Mouse (Mus musculus): ENCODE results near the gene Litaf. TPM values are rescaled to one million over a fixed set of nuclear protein-coding genes. Genes with fewer than 3 reads are reported as not detected.

Litaf gene
- polyA plus RNA-seq, 1 experiment: 17.7 TPM

- no peak overlapping the region for H3K27ac ChIP-seq (ENCODE audit: control insufficient read depth, insufficient read depth, low read depth, low read length)
Observed at GRCm38 (mm10) chr16:11073060-11073459, 7.1 kb upstream of the Litaf start.

GRCm38 (mm10) chr16:11072454-11072853, 6.5 kb upstream of the Litaf start:
- Histone ChIP-seq H3K4me3 (ENCODE audit: control insufficient read depth, low read depth, low read length) (no peak overlapping the region), H3K4me1 (ENCODE audit: control insufficient read depth, insufficient read depth, low read length) (peaks cover 3% of the 10 kb centered on the region; the same call in 1 of the 2 replicates), H3K36me3 (ENCODE audit: control insufficient read depth, insufficient read depth, low read length) (peaks cover 2% of the 10 kb centered on the region; the same call in 1 of the 2 replicates), H3K27me3 (ENCODE audit: control insufficient read depth, insufficient read depth, low read length) (no peaks in the 10 kb centered on the region), H3K27ac (ENCODE audit: control insufficient read depth, insufficient read depth, low read depth, low read length) (no peak overlapping the region)
- TF ChIP-seq POLR2A (IDR thresholded peaks at IDR 0.05; ENCODE audit: control insufficient read depth, low read depth, low read length) (no peak), CTCF (IDR thresholded peaks at IDR 0.05; ENCODE audit: control insufficient read depth, insufficient read depth, insufficient replicate concordance, low read depth, low read length) (no peak)

More at GRCm38 (mm10) chr16:11073060-11073459, 7.1 kb upstream of the Litaf start:
- peaks cover 2% of the 10 kb centered on the region; the same call in 1 of the 2 replicates for H3K36me3 ChIP-seq (ENCODE audit: control insufficient read depth, insufficient read depth, low read length)
- H3K27me3 ChIP-seq (ENCODE audit: control insufficient read depth, insufficient read depth, low read length): no peaks in the 10 kb centered on the region
- TF ChIP-seq CTCF (IDR thresholded peaks at IDR 0.05; ENCODE audit: control insufficient read depth, insufficient read depth, insufficient replicate concordance, low read depth, low read length) (no peak), POLR2A (IDR thresholded peaks at IDR 0.05; ENCODE audit: control insufficient read depth, low read depth, low read length) (no peak)
- H3K4me3 ChIP-seq (ENCODE audit: control insufficient read depth, low read depth, low read length): no peak overlapping the region
- peaks cover 3% of the 10 kb centered on the region; the same call in 1 of the 2 replicates for H3K4me1 ChIP-seq (ENCODE audit: control insufficient read depth, insufficient read depth, low read length)

GRCm38 (mm10) chr16:11071887-11072286, 5.9 kb upstream of the Litaf start:
- Histone ChIP-seq H3K27ac (ENCODE audit: control insufficient read depth, insufficient read depth, low read depth, low read length) (no peak overlapping the region), H3K36me3 (ENCODE audit: control insufficient read depth, insufficient read depth, low read length) (peaks cover 2% of the 10 kb centered on the region; the same call in 1 of the 2 replicates), H3K4me1 (ENCODE audit: control insufficient read depth, insufficient read depth, low read length) (peaks cover 4% of the 10 kb centered on the region; the same call in 1 of the 2 replicates), H3K27me3 (ENCODE audit: control insufficient read depth, insufficient read depth, low read length) (no peaks in the 10 kb centered on the region), H3K4me3 (ENCODE audit: control insufficient read depth, low read depth, low read length) (no peak overlapping the region)
- TF ChIP-seq CTCF (IDR thresholded peaks at IDR 0.05; ENCODE audit: control insufficient read depth, insufficient read depth, insufficient replicate concordance, low read depth, low read length) (no peak), POLR2A (IDR thresholded peaks at IDR 0.05; ENCODE audit: control insufficient read depth, low read depth, low read length) (no peak)

GRCm38 (mm10) chr16:11071176-11071575, 5.2 kb upstream of the Litaf start:
- no peak overlapping the region for H3K4me3 ChIP-seq (ENCODE audit: control insufficient read depth, low read depth, low read length)
- H3K27ac ChIP-seq (ENCODE audit: control insufficient read depth, insufficient read depth, low read depth, low read length): no peak overlapping the region
- H3K27me3 ChIP-seq (ENCODE audit: control insufficient read depth, insufficient read depth, low read length): no peaks in the 10 kb centered on the region
- peaks cover 8% of the 10 kb centered on the region; the same call in 1 of the 2 replicates for H3K4me1 ChIP-seq (ENCODE audit: control insufficient read depth, insufficient read depth, low read length)
- TF ChIP-seq CTCF (IDR thresholded peaks at IDR 0.05; ENCODE audit: control insufficient read depth, insufficient read depth, insufficient replicate concordance, low read depth, low read length): no peak
- no peak for TF ChIP-seq POLR2A (IDR thresholded peaks at IDR 0.05; ENCODE audit: control insufficient read depth, low read depth, low read length)
- peaks cover 2% of the 10 kb centered on the region; the same call in 1 of the 2 replicates for H3K36me3 ChIP-seq (ENCODE audit: control insufficient read depth, insufficient read depth, low read length)

- H3K27me3 ChIP-seq (ENCODE audit: control insufficient read depth, insufficient read depth, low read length): no peaks in the 10 kb centered on the region
- H3K36me3 ChIP-seq (ENCODE audit: control insufficient read depth, insufficient read depth, low read length): no peaks in the 10 kb centered on the region; the same call in 1 of the 2 replicates
- peaks cover 12% of the 10 kb centered on the region; the same call in 1 of the 2 replicates for H3K4me1 ChIP-seq (ENCODE audit: control insufficient read depth, insufficient read depth, low read length)
- H3K27ac ChIP-seq (ENCODE audit: control insufficient read depth, insufficient read depth, low read depth, low read length): no peak overlapping the region
- TF ChIP-seq POLR2A (IDR thresholded peaks at IDR 0.05; ENCODE audit: control insufficient read depth, low read depth, low read length) (no peak), CTCF (IDR thresholded peaks at IDR 0.05; ENCODE audit: control insufficient read depth, insufficient read depth, insufficient replicate concordance, low read depth, low read length) (no peak)
- H3K4me3 ChIP-seq (ENCODE audit: control insufficient read depth, low read depth, low read length): no peak overlapping the region
Observed at GRCm38 (mm10) chr16:11069710-11070420, 3.9 kb upstream of the Litaf start.

GRCm38 (mm10) chr16:11069271-11069670, 3.3 kb upstream of the Litaf start:
- TF ChIP-seq CTCF (IDR thresholded peaks at IDR 0.05; ENCODE audit: control insufficient read depth, insufficient read depth, insufficient replicate concordance, low read depth, low read length) (no peak), POLR2A (IDR thresholded peaks at IDR 0.05; ENCODE audit: control insufficient read depth, low read depth, low read length) (no peak)
- no peaks in the 10 kb centered on the region for H3K27me3 ChIP-seq (ENCODE audit: control insufficient read depth, insufficient read depth, low read length)
- H3K4me1 ChIP-seq (ENCODE audit: control insufficient read depth, insufficient read depth, low read length): peaks cover 12% of the 10 kb centered on the region; the same call in 1 of the 2 replicates
- no peak overlapping the region for H3K4me3 ChIP-seq (ENCODE audit: control insufficient read depth, low read depth, low read length)
- H3K36me3 ChIP-seq (ENCODE audit: control insufficient read depth, insufficient read depth, low read length): no peaks in the 10 kb centered on the region; the same call in 1 of the 2 replicates
- no peak overlapping the region for H3K27ac ChIP-seq (ENCODE audit: control insufficient read depth, insufficient read depth, low read depth, low read length)

GRCm38 (mm10) chr16:11068666-11069065, 2.7 kb upstream of the Litaf start:
- no peaks in the 10 kb centered on the region for H3K27me3 ChIP-seq (ENCODE audit: control insufficient read depth, insufficient read depth, low read length)
- H3K27ac ChIP-seq (ENCODE audit: control insufficient read depth, insufficient read depth, low read depth, low read length): no peak overlapping the region
- no peak overlapping the region; the same call in 1 of the 2 replicates for H3K4me3 ChIP-seq (ENCODE audit: control insufficient read depth, low read depth, low read length)
- H3K4me1 ChIP-seq (ENCODE audit: control insufficient read depth, insufficient read depth, low read length): peaks cover 12% of the 10 kb centered on the region; the same call in 1 of the 2 replicates
- TF ChIP-seq POLR2A (IDR thresholded peaks at IDR 0.05; ENCODE audit: control insufficient read depth, low read depth, low read length) (no peak), CTCF (IDR thresholded peaks at IDR 0.05; ENCODE audit: control insufficient read depth, insufficient read depth, insufficient replicate concordance, low read depth, low read length) (no peak)
- no peaks in the 10 kb centered on the region for H3K36me3 ChIP-seq (ENCODE audit: control insufficient read depth, insufficient read depth, low read length)

All from testis, adult 2 months (tissue).